Mouse (Mus musculus): ENCODE measurements around the gene Cby3. TPM values are rescaled to one million over a fixed set of nuclear protein-coding genes. Genes with fewer than 3 reads are reported as not detected.

Cby3 gene
- polyA plus RNA-seq, 1 experiment from 2014 or later = 0.53 TPM

- H3K36me3 ChIP-seq = no peaks in the 10 kb centered on the region
- no peak overlapping the region for H3K4me3 ChIP-seq (replicated peaks)
- no peaks in the 10 kb centered on the region for H3K27me3 ChIP-seq (replicated peaks)
- no peak overlapping the region for H3K9ac ChIP-seq
- no peak overlapping the region for H3K4me2 ChIP-seq
- no peaks in the 10 kb centered on the region for H3K9me3 ChIP-seq
- no peak overlapping the region for H3K27ac ChIP-seq
- H3K4me1 ChIP-seq = no peaks in the 10 kb centered on the region
- ATAC-seq (ENCODE audit: insufficient read depth, low FRiP score, low read depth) = no peak
- 92% methylated on average over 9 of the region's 9 CpGs for WGBS
Observed at GRCm38 (mm10) chr11:50367531-50367930, 13.3 kb downstream of the Cby3 start.

- Histone ChIP-seq H3K27me3 (replicated peaks) (no peaks in the 10 kb centered on the region), H3K4me2 (no peak overlapping the region), H3K4me3 (replicated peaks) (no peak overlapping the region), H3K9me3 (no peaks in the 10 kb centered on the region), H3K9ac (no peak overlapping the region), H3K27ac (no peak overlapping the region), H3K4me1 (no peaks in the 10 kb centered on the region), H3K36me3 (no peaks in the 10 kb centered on the region)
- WGBS = 73% methylated on average over 5 of the region's 5 CpGs
- no peak for ATAC-seq (ENCODE audit: insufficient read depth, low FRiP score, low read depth)
Observed at GRCm38 (mm10) chr11:50369360-50369911, 15.2 kb downstream of the Cby3 start.

GRCm38 (mm10) chr11:50370969-50371368 lies 16.7 kb downstream of the Cby3 start:
- Histone ChIP-seq H3K9ac (no peak overlapping the region), H3K27me3 (replicated peaks) (no peaks in the 10 kb centered on the region)

DNA sequence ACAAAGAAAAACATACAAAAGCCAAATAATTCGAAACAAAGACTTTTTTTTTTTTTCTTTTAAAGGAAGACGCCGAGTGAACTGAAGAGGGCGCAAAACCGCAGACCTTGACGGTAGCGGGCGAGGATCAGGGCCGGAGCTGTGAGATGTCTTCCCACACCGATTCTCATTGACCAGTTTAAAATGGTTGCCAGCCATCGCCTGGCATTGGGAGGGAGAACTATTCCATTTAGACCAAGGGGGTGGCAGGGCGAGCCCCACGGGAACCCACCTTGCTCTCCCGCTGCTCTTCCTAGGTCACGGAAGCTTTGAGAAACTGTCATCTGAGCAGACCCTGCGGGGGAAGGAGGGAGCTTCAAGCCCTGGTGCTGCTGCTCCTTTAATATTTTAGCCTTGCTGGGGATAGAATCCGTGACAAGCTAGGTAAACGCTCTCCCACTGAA lies 17.2 kb downstream of the Cby3 start:
- Histone ChIP-seq H3K9me3 (no peaks in the 10 kb centered on the region), H3K27ac (no peak overlapping the region), H3K27me3 (replicated peaks) (no peaks in the 10 kb centered on the region), H3K4me1 (peaks cover 3% of the 10 kb centered on the region), H3K4me2 (peak overlapping the region; percentile 61), H3K36me3 (no peaks in the 10 kb centered on the region), H3K9ac (peak overlapping the region; percentile 49; the same call in 1 of the 2 replicates), H3K4me3 (replicated peaks) (peak overlapping the region; percentile 37)
- WGBS = 3% methylated on average over 18 of the region's 18 CpGs
- no peak for ATAC-seq (ENCODE audit: insufficient read depth, low FRiP score, low read depth)

More at GRCm38 (mm10) chr11:50370969-50371368, 16.7 kb downstream of the Cby3 start:
- Histone ChIP-seq H3K36me3 (no peaks in the 10 kb centered on the region), H3K4me2 (peak overlapping the region; percentile 61), H3K4me1 (no peaks in the 10 kb centered on the region), H3K9me3 (no peaks in the 10 kb centered on the region), H3K4me3 (replicated peaks) (peak overlapping the region; percentile 37; the same call in 1 of the 2 replicates), H3K27ac (no peak overlapping the region)
- no peak for ATAC-seq (ENCODE audit: insufficient read depth, low FRiP score, low read depth)
- WGBS = 53% methylated on average over 4 of the region's 4 CpGs

GRCm38 (mm10) chr11:50371911-50372310 lies 17.6 kb downstream of the Cby3 start:
- no peaks in the 10 kb centered on the region for H3K27me3 ChIP-seq (replicated peaks)
- H3K4me3 ChIP-seq (replicated peaks) = peak overlapping the region; percentile 37; the same call in 1 of the 2 replicates
- ATAC-seq (ENCODE audit: insufficient read depth, low FRiP score, low read depth) = no peak
- no peaks in the 10 kb centered on the region for H3K36me3 ChIP-seq
- H3K9me3 ChIP-seq = no peaks in the 10 kb centered on the region
- H3K9ac ChIP-seq = no peak overlapping the region
- H3K27ac ChIP-seq = no peak overlapping the region
- peaks cover 4% of the 10 kb centered on the region for H3K4me1 ChIP-seq
- peak overlapping the region; percentile 61 for H3K4me2 ChIP-seq
- 90% methylated on average over 1 of the region's 1 CpGs for WGBS

GRCm38 (mm10) chr11:50373086-50373485 lies 18.8 kb downstream of the Cby3 start:
- Histone ChIP-seq H3K4me2 (no peak overlapping the region), H3K36me3 (no peaks in the 10 kb centered on the region), H3K4me1 (peaks cover 4% of the 10 kb centered on the region), H3K4me3 (replicated peaks) (no peak overlapping the region), H3K27ac (no peak overlapping the region), H3K9me3 (no peaks in the 10 kb centered on the region), H3K27me3 (replicated peaks) (no peaks in the 10 kb centered on the region), H3K9ac (no peak overlapping the region)
- ATAC-seq (ENCODE audit: insufficient read depth, low FRiP score, low read depth) = no peak

- Histone ChIP-seq H3K27me3 (replicated peaks) (no peaks in the 10 kb centered on the region), H3K27ac (no peak overlapping the region), H3K9ac (no peak overlapping the region), H3K9me3 (no peaks in the 10 kb centered on the region), H3K36me3 (no peaks in the 10 kb centered on the region), H3K4me3 (replicated peaks) (no peak overlapping the region), H3K4me2 (no peak overlapping the region), H3K4me1 (peaks cover 4% of the 10 kb centered on the region)
- 100% methylated on average over 1 of the region's 1 CpGs for WGBS
- no peak for ATAC-seq (ENCODE audit: insufficient read depth, low FRiP score, low read depth)
Observed at GRCm38 (mm10) chr11:50373621-50374020, 19.4 kb downstream of the Cby3 start.

DNA sequence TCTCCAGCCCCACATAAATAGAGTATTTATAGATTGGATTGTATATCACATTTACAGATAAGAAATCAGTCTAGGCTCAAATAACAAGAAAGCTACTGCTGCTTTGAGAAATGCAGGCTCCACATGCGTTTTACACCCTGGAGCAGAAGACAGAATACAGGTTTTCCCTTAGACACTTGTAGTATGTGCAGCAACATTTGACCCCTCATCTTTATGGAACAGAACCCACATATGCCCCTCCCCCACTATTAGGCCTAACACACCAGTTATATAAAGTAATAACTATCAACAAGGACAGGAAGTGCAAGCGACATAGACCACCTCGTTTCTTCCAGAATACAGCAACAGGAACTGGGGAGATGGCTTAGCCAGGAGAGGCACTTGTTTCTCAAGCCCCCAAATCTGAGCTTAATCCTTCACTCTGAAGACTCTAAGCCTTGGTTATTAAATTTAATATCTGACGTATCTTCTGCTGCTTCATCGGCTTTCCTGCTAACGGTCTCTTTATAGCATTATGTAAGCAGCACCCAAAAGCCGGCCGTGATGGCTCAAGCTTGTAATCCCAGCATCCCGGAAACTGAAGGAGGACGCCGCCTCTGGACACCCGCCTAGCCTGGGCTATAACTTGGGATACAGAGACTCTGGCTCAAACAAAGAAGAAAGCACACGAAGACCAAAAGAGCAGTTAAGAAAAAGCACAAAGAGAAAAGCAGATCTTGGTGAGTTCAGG lies 20.2 kb downstream of the Cby3 start:
- peaks cover 4% of the 10 kb centered on the region for H3K4me1 ChIP-seq
- H3K36me3 ChIP-seq = peaks cover 4% of the 10 kb centered on the region; the same call in 1 of the 2 replicates
- no peaks in the 10 kb centered on the region for H3K27me3 ChIP-seq (replicated peaks)
- H3K27ac ChIP-seq = no peak overlapping the region
- 87% methylated on average over 13 of the region's 13 CpGs for WGBS
- ATAC-seq (ENCODE audit: insufficient read depth, low FRiP score, low read depth) = no peak
- no peak overlapping the region for H3K4me2 ChIP-seq
- H3K4me3 ChIP-seq (replicated peaks) = no peak overlapping the region
- no peak overlapping the region for H3K9ac ChIP-seq
- no peaks in the 10 kb centered on the region for H3K9me3 ChIP-seq

DNA sequence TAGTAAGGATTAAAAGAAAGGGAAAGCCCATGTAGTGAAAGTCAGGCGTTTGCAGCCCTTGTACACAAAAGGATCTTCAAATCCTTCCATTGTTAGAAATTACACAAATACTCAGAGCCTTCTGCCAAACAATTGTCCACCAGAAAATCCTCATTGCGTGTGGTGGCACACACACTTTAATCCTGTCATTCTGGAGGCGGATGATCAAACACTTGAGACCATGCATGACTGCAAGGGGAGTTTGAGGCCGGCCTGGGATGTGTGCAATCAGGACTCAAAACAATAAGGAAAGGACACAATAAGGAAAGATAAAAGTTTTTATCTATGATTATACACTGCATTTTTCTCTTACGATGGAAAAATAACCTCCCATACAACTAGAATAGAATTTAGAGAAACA lies 21.2 kb downstream of the Cby3 start:
- no peaks in the 10 kb centered on the region for H3K27me3 ChIP-seq (replicated peaks)
- no peak for ATAC-seq (ENCODE audit: insufficient read depth, low FRiP score, low read depth)
- H3K4me2 ChIP-seq = no peak overlapping the region
- no peaks in the 10 kb centered on the region for H3K9me3 ChIP-seq
- no peak overlapping the region for H3K27ac ChIP-seq
- no peak overlapping the region for H3K4me3 ChIP-seq (replicated peaks)
- WGBS = 82% methylated on average over 5 of the region's 5 CpGs
- no peak overlapping the region for H3K9ac ChIP-seq
- peaks cover 8% of the 10 kb centered on the region for H3K4me1 ChIP-seq
- peaks cover 8% of the 10 kb centered on the region; the same call in 1 of the 2 replicates for H3K36me3 ChIP-seq

GRCm38 (mm10) chr11:50376156-50376790 lies 22.0 kb downstream of the Cby3 start:
- peak overlapping the region; percentile 95 for H3K4me2 ChIP-seq
- no peak for ATAC-seq (ENCODE audit: insufficient read depth, low FRiP score, low read depth)
- WGBS = 27% methylated on average over 10 of the region's 10 CpGs

DNA sequence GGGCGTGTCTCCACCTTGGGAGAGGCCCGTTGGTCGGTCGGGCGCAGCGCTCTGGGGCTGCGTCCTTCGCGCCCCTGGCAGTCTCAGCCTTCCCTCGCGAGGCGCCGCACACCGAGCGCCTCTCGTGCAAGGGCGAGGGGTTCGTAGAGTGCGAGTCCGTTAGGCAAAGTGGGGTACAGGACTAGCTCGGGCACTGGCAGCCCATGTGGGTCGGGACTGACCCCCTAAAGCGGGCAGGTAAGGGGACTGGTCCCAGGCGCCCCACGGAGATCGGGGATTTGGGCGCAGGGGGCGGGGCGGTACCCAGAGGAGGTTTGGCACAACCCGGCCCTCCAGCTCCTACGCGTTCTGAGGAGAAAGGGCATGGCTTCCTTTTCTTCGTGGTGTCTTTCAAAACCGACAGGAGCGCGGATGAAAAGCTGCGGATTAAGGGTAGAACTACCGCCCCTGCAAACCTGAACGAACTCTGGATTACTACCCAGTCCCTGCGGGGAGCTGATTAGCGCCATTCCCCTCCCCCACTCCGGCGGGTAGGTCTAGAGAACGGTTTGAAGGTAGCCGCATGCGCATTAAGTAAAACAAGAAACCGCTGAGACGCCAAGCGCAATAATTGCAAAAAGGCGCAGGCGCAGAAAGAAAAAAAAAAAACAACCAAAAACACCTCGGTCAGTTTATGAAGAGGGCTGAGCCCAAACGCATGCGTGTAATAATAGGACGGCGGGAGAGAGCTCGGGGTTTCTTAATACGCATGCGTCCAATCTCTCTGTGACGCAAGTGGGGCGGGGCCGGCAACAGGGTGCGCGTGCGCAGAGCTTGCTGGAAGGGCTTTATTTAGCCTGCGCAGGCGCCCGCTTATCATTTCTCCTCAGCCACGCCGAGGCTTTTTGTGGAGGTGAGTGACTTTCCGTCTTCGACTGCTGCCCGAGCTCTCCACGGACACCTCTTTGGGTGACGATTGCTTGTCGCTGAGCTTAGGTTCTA lies 22.9 kb downstream of the Cby3 start, which contains the start of gene Hnrnph1:
TSS of gene Hnrnph1 (plus strand) at position 80 of the 981 bp plus-strand sequence.
- peaks cover 8% of the 10 kb centered on the region for H3K4me1 ChIP-seq
- ATAC-seq (ENCODE audit: insufficient read depth, low FRiP score, low read depth) = peak; percentile 89
- peak within 1 kb of the TSS; percentile 99 for H3K4me3 ChIP-seq (replicated peaks)
- peak within 1 kb of the TSS; percentile 100 for H3K9ac ChIP-seq
- no peaks in the 10 kb centered on the region for H3K27me3 ChIP-seq (replicated peaks)
- no peaks in the 10 kb centered on the region for H3K9me3 ChIP-seq
- peaks cover 8% of the 10 kb centered on the region; the same call in 1 of the 2 replicates for H3K36me3 ChIP-seq
- H3K27ac ChIP-seq = peak within 1 kb of the TSS; percentile 100
- under 1% methylated on average over 76 of the region's 76 CpGs for WGBS
- peak within 1 kb of the TSS; percentile 95 for H3K4me2 ChIP-seq

More at GRCm38 (mm10) chr11:50376156-50376790, 22.0 kb downstream of the Cby3 start:
- Histone ChIP-seq H3K36me3 (peaks cover 8% of the 10 kb centered on the region; the same call in 1 of the 2 replicates), H3K27ac (peak overlapping the region; percentile 100), H3K9me3 (no peaks in the 10 kb centered on the region), H3K9ac (peak overlapping the region; percentile 70; the same call in 1 of the 2 replicates), H3K27me3 (replicated peaks) (no peaks in the 10 kb centered on the region), H3K4me3 (replicated peaks) (peak overlapping the region; percentile 99), H3K4me1 (peaks cover 8% of the 10 kb centered on the region)

Measured in stomach, embryonic 15.5 days (tissue).